23 mouse cellular contexts compared by ENCODE assay signal in genomic region chr1:51947116-51947515, GRCm38 (mm10). TPM values are rescaled to one million over a fixed set of nuclear protein-coding genes. Genes with fewer than 3 reads are reported as not detected.
DNase-seq lines count a peak whose midpoint lies in the region; ATAC-seq lines count a peak whose summit lies in the region.
"Had no signal": no experiment of that assay in that cellular context is flagged by ENCODE, and none has a peak within 500 bp of the region (broad histone marks: within the 10 kb centered on the region; RNA-seq: fewer than 3 reads in every experiment).

No protein-coding gene starts in this region.

- H3K9me3 ChIP-seq in embryonic facial prominence, embryonic 14.5 days (ENCODE audit: control insufficient read depth, low read length), result no peaks in the 10 kb centered on the region
- H3K9me3 ChIP-seq in embryonic facial prominence, embryonic 10.5 days, result no peaks in the 10 kb centered on the region
- H3K9me3 ChIP-seq: embryonic facial prominence, embryonic 15.5 days; hindbrain, embryonic 13.5 days had no signal

- 0 out of 2 replicates have a peak, but pooled peaks cover 6% of the 10 kb centered on the region for H3K4me1 ChIP-seq in embryonic facial prominence, embryonic 14.5 days (ENCODE audit: control insufficient read depth, insufficient read depth, low read length)
- no peaks in the 10 kb centered on the region for H3K4me1 ChIP-seq in embryonic facial prominence, embryonic 10.5 days
- H3K4me1 ChIP-seq: embryonic facial prominence, embryonic 15.5 days; hindbrain, embryonic 13.5 days had no signal

- no peak overlapping the region for H3K27ac ChIP-seq in embryonic facial prominence, embryonic 14.5 days (replicated peaks; ENCODE audit: low read depth, low read length)
- H3K27ac ChIP-seq in embryonic facial prominence, embryonic 10.5 days (replicated peaks), result no peak overlapping the region
- H3K27ac ChIP-seq: embryonic facial prominence, embryonic 15.5 days; gastrocnemius, adult 2 months; hindbrain, embryonic 13.5 days had no signal

- 72% methylated on average over 4 of the region's 4 CpGs for WGBS in embryonic facial prominence, embryonic 14.5 days
- 90% methylated on average over 4 of the region's 4 CpGs for WGBS in embryonic facial prominence, embryonic 10.5 days

- no peaks in the 10 kb centered on the region for H3K27me3 ChIP-seq in embryonic facial prominence, embryonic 14.5 days (replicated peaks; ENCODE audit: control insufficient read depth, insufficient read depth, low read length)
- H3K27me3 ChIP-seq in embryonic facial prominence, embryonic 10.5 days (replicated peaks; ENCODE audit: low read depth, poor library complexity, severe bottlenecking), result no peaks in the 10 kb centered on the region
- H3K27me3 ChIP-seq: embryonic facial prominence, embryonic 15.5 days; hindbrain, embryonic 13.5 days had no signal

- no peak overlapping the region for H3K4me2 ChIP-seq in embryonic facial prominence, embryonic 14.5 days (ENCODE audit: low read depth, low read length)
- H3K4me2 ChIP-seq: embryonic facial prominence, embryonic 15.5 days; heart, embryonic 11.5 days; hindbrain, embryonic 13.5 days had no signal

- no peak overlapping the region for H3K4me3 ChIP-seq in embryonic facial prominence, embryonic 14.5 days (ENCODE audit: low read depth, low read length)
- no peak overlapping the region for H3K4me3 ChIP-seq in embryonic facial prominence, embryonic 10.5 days
- H3K4me3 ChIP-seq: embryonic facial prominence, embryonic 15.5 days; gastrocnemius, adult 2 months; hindbrain, embryonic 13.5 days had no signal

- DNase-seq in cerebellum, postnatal 10 days, result peak; percentile 65 to 80
- DNase-seq in cerebellum, adult 11-12 months, result no peak
- DNase-seq in embryonic facial prominence, embryonic 14.5 days (ENCODE audit: low spot score), result peak; percentile 18
- no peak for DNase-seq in embryonic facial prominence, embryonic 10.5 days (ENCODE audit: low spot score)
- peak; percentile 35 for DNase-seq in urinary bladder, postnatal 14 days (ENCODE audit: low spot score)
- no peak for DNase-seq in urinary bladder, adult 2 months (ENCODE audit: low spot score)
- DNase-seq: adrenal gland, adult 2 months; adrenal gland, postnatal 14 days; cerebellum, adult 18-20 months; cerebellum, postnatal 36 days; embryo, embryonic 11 days; forebrain, postnatal 0 days; gastrocnemius, adult 2 months; gastrocnemius, postnatal 14 days; kidney, adult 18-20 months had no signal

- no peak for ATAC-seq in embryonic facial prominence, embryonic 14.5 days (ENCODE audit: low read depth)
- ATAC-seq: forebrain, embryonic 14.5 days; forebrain, postnatal 0 days; hindbrain, embryonic 16.5 days; inflammation-experienced regulatory T-cells, adult 6 months; intestine, embryonic 16.5 days; Patski had no signal

- no peaks in the 10 kb centered on the region for H3K36me3 ChIP-seq in embryonic facial prominence, embryonic 14.5 days (ENCODE audit: control insufficient read depth, insufficient read depth, low read length)
- H3K36me3 ChIP-seq in embryonic facial prominence, embryonic 10.5 days (replicated peaks), result no peaks in the 10 kb centered on the region
- H3K36me3 ChIP-seq: embryonic facial prominence, embryonic 15.5 days; hindbrain, embryonic 13.5 days had no signal

- H3K9ac ChIP-seq in embryonic facial prominence, embryonic 14.5 days (ENCODE audit: low read depth, low read length), result no peak overlapping the region
- H3K9ac ChIP-seq: embryonic facial prominence, embryonic 15.5 days; forebrain, postnatal 0 days; hindbrain, embryonic 13.5 days had no signal

RNA-seq across cellular contexts. Expression of gene Myo1b, which starts 31.2 kb away (rescaled TPM):
- polyA plus RNA-seq in embryonic facial prominence, embryonic 14.5 days (2014; fragmentation: Nextera tagmentation; extraction: Ambion mirVana), result 87.7 and 91.3 TPM in 2 replicates
- 85.5 and 91.6 TPM in 2 replicates for polyA plus RNA-seq in embryonic facial prominence, embryonic 10.5 days (2016; fragmentation: Nextera tagmentation; extraction: Ambion mirVana)
- 28.2 and 28.9 TPM in 2 replicates for polyA plus RNA-seq in urinary bladder, adult 2 months (2012; rRNA removed)

RNA-seq across cellular contexts. Expression of gene Stat4, which starts 39.8 kb away (rescaled TPM):
- 0.92 and 1.1 TPM in 2 replicates for polyA plus RNA-seq in embryonic facial prominence, embryonic 14.5 days (2014; fragmentation: Nextera tagmentation; extraction: Ambion mirVana)
- 1.1 and 1.9 TPM in 2 replicates for polyA plus RNA-seq in embryonic facial prominence, embryonic 10.5 days (2016; fragmentation: Nextera tagmentation; extraction: Ambion mirVana)
- 0.85 and 0.94 TPM in 2 replicates for polyA plus RNA-seq in urinary bladder, adult 2 months (2012; rRNA removed)
- polyA plus RNA-seq: adrenal gland, adult 2 months; Patski had no signal

Comparison
In these comparisons a context has a peak if more than half of its experiments do, and no peak if none do; other contexts are left out.
1. DNase-seq: peak in cerebellum, postnatal 10 days (2 of 2), embryonic facial prominence, embryonic 14.5 days (single experiment) and urinary bladder, postnatal 14 days (single experiment); none in cerebellum, adult 11-12 months (single experiment), embryonic facial prominence, embryonic 10.5 days (single experiment) and urinary bladder, adult 2 months (single experiment).